9 mouse cellular contexts compared by ENCODE assay signal in the genomic region with DNA sequence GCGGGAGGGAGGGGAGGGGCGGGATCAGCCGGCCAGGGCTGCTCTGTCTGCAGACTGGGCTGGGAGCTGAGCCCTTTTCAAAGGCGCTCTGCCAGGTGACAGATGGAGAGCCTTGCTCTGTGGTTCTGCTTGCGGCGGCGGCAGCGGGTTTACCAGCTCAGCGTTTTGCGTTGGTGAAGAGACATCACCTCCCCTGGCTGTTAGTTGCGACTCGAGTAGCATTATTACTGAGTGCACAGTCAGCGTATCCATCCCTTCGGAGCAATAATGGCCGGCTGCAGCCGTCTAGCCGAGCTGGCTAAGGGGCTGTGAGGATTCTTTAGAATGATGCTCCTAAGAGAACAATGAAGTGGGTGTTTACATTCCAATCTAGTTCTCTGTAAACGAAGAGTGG. TPM values are rescaled to one million over a fixed set of nuclear protein-coding genes. Genes with fewer than 3 reads are reported as not detected.
DNase-seq lines count a peak whose midpoint lies in the region; ATAC-seq lines count a peak whose summit lies in the region.
"Had no signal": no experiment of that assay in that cellular context is flagged by ENCODE, and none has a peak within 500 bp of the region (broad histone marks: within the 10 kb centered on the region; RNA-seq: fewer than 3 reads in every experiment).

No protein-coding gene starts in this region.

- H3K4me2 ChIP-seq in embryonic facial prominence, embryonic 13.5 days, result peak overlapping the region; percentile 92
- H3K4me2 ChIP-seq in heart, embryonic 12.5 days, result peak overlapping the region; percentile 89
- peak overlapping the region; percentile 74 for H3K4me2 ChIP-seq in liver, embryonic 16.5 days (ENCODE audit: low read depth, low read length)

- under 1% methylated on average over 18 of the region's 18 CpGs for WGBS in embryonic facial prominence, embryonic 13.5 days
- WGBS in heart, embryonic 12.5 days, result 0% methylated on average over 18 of the region's 18 CpGs
- 1% methylated on average over 18 of the region's 18 CpGs for WGBS in liver, embryonic 16.5 days (ENCODE audit: insufficient replicate concordance)

- no peak for ATAC-seq in megakaryocyte, adult 5-6 weeks (ENCODE audit: poor library complexity, severe bottlenecking)
- 0 out of 2 replicates have a peak, but pooled peaks have one; percentile 59 for ATAC-seq in embryonic facial prominence, embryonic 13.5 days (ENCODE audit: insufficient number of reproducible peaks, insufficient read depth, low FRiP score, low TSS enrichment, low read depth)
- peak; percentile 34 for ATAC-seq in heart, embryonic 12.5 days (ENCODE audit: insufficient number of reproducible peaks, low FRiP score)
- ATAC-seq in liver, embryonic 16.5 days (ENCODE audit: low read depth), result no peak

- H3K27ac ChIP-seq in embryonic facial prominence, embryonic 13.5 days, result peak overlapping the region; percentile 86
- H3K27ac ChIP-seq in heart, embryonic 12.5 days (ENCODE audit: poor library complexity, severe bottlenecking), result peak overlapping the region; percentile 45; the same call in 1 of the 2 replicates
- H3K27ac ChIP-seq in liver, embryonic 16.5 days (ENCODE audit: low read length), result no peak overlapping the region

- H3K4me1 ChIP-seq in megakaryocyte, embryonic 14.5 days, result peaks cover 61% of the 10 kb centered on the region
- peaks cover 32% of the 10 kb centered on the region for H3K4me1 ChIP-seq in embryonic facial prominence, embryonic 13.5 days
- H3K4me1 ChIP-seq in heart, embryonic 12.5 days (replicated peaks), result peaks cover 30% of the 10 kb centered on the region
- peaks cover 21% of the 10 kb centered on the region for H3K4me1 ChIP-seq in liver, embryonic 16.5 days (ENCODE audit: control insufficient read depth, low read depth, low read length)

- peaks cover 6% of the 10 kb centered on the region; the same call in 1 of the 2 replicates for H3K9me3 ChIP-seq in megakaryocyte, embryonic 14.5 days
- H3K9me3 ChIP-seq in embryonic facial prominence, embryonic 13.5 days, result no peaks in the 10 kb centered on the region
- no peaks in the 10 kb centered on the region for H3K9me3 ChIP-seq in heart, embryonic 12.5 days (replicated peaks)
- no peaks in the 10 kb centered on the region for H3K9me3 ChIP-seq in liver, embryonic 16.5 days (replicated peaks; ENCODE audit: control insufficient read depth, low read length)

- H3K9ac ChIP-seq in embryonic facial prominence, embryonic 13.5 days, result peak overlapping the region; percentile 64
- H3K9ac ChIP-seq in heart, embryonic 12.5 days, result peak overlapping the region; percentile 62
- no peak overlapping the region for H3K9ac ChIP-seq in liver, embryonic 16.5 days (ENCODE audit: low read depth, low read length)

- peaks cover 4% of the 10 kb centered on the region for H3K27me3 ChIP-seq in megakaryocyte, embryonic 14.5 days (replicated peaks)
- H3K27me3 ChIP-seq in embryonic facial prominence, embryonic 13.5 days, result no peaks in the 10 kb centered on the region
- no peaks in the 10 kb centered on the region for H3K27me3 ChIP-seq in heart, embryonic 12.5 days (replicated peaks)
- H3K27me3 ChIP-seq in liver, embryonic 16.5 days (ENCODE audit: control insufficient read depth, insufficient read depth, low read depth, low read length), result no peaks in the 10 kb centered on the region

- peak overlapping the region; percentile 92 for H3K4me3 ChIP-seq in megakaryocyte, embryonic 14.5 days (replicated peaks)
- H3K4me3 ChIP-seq in embryonic facial prominence, embryonic 13.5 days, result peak overlapping the region; percentile 50
- peak overlapping the region; percentile 48 for H3K4me3 ChIP-seq in heart, embryonic 12.5 days
- H3K4me3 ChIP-seq in liver, embryonic 16.5 days (ENCODE audit: low read depth, low read length), result peak overlapping the region; percentile 45

- DNase-seq in layer of hippocampus, adult 11-12 months (ENCODE audit: low spot score), result peak; percentile 74
- DNase-seq in ovary, adult 18-20 months (ENCODE audit: low spot score), result peak; percentile 35
- peak; percentile 60 to 76 for DNase-seq in thymus, postnatal 36 days

- no peaks in the 10 kb centered on the region for H3K36me3 ChIP-seq in megakaryocyte, embryonic 14.5 days (replicated peaks; ENCODE audit: low read length)
- no peaks in the 10 kb centered on the region for H3K36me3 ChIP-seq in embryonic facial prominence, embryonic 13.5 days
- H3K36me3 ChIP-seq in heart, embryonic 12.5 days, result no peaks in the 10 kb centered on the region
- H3K36me3 ChIP-seq in liver, embryonic 16.5 days (ENCODE audit: control insufficient read depth, insufficient read depth), result no peaks in the 10 kb centered on the region

RNA-seq across cellular contexts. Expression of a gene that starts 0.7 kb away (rescaled TPM):
- polyA plus RNA-seq in megakaryocyte, embryonic 14.5 days (2012; ENCODE audit: insufficient read depth, low replicate concordance), result not detected in 2 replicates
- total RNA-seq in megakaryocyte, adult 5-6 weeks (2015), result not detected in 2 replicates
- total RNA-seq in megakaryocyte, adult 5-6 weeks (2017), result not detected in 2 replicates
- 0.34 TPM in 1 of 2 replicates, not detected in the other for polyA plus RNA-seq in embryonic facial prominence, embryonic 13.5 days (2015; fragmentation: Nextera tagmentation; extraction: Ambion mirVana)
- 0.56 and 0.77 TPM in 2 replicates for polyA plus RNA-seq in heart, embryonic 12.5 days (2016; fragmentation: Nextera tagmentation; extraction: Ambion mirVana)
- polyA plus RNA-seq in liver, embryonic 16.5 days (2015; fragmentation: Nextera tagmentation; extraction: Ambion mirVana), result not detected in 2 replicates
- total RNA-seq: MEL had no signal

RNA-seq across cellular contexts. Expression of a gene that starts 28.6 kb away (rescaled TPM):
- polyA plus RNA-seq in megakaryocyte, embryonic 14.5 days (2012; ENCODE audit: insufficient read depth, low replicate concordance), result not detected in 2 replicates
- total RNA-seq in megakaryocyte, adult 5-6 weeks (2015), result not detected in 2 replicates
- not detected in 2 replicates for total RNA-seq in megakaryocyte, adult 5-6 weeks (2017)
- 0.48 and 0.93 TPM in 2 replicates for polyA plus RNA-seq in embryonic facial prominence, embryonic 13.5 days (2015; fragmentation: Nextera tagmentation; extraction: Ambion mirVana)
- 1.2 and 1.4 TPM in 2 replicates for polyA plus RNA-seq in heart, embryonic 12.5 days (2016; fragmentation: Nextera tagmentation; extraction: Ambion mirVana)
- 0.13 and 0.19 TPM in 2 replicates for polyA plus RNA-seq in liver, embryonic 16.5 days (2015; fragmentation: Nextera tagmentation; extraction: Ambion mirVana)
- total RNA-seq: MEL had no signal

Comparison
In these comparisons a context has a peak if more than half of its experiments do, and no peak if none do; other contexts are left out.
1. ATAC-seq: peak in embryonic facial prominence, embryonic 13.5 days (single experiment) and heart, embryonic 12.5 days (single experiment); none in megakaryocyte, adult 5-6 weeks (single experiment) and liver, embryonic 16.5 days (single experiment).
2. Peak in every context shown above with its lines, with median percentiles within 50 percentile points of each other: H3K4me3 ChIP-seq, H3K4me2 ChIP-seq and DNase-seq.